ENCODE assay signal across 17 mouse cellular contexts in the genomic region with DNA sequence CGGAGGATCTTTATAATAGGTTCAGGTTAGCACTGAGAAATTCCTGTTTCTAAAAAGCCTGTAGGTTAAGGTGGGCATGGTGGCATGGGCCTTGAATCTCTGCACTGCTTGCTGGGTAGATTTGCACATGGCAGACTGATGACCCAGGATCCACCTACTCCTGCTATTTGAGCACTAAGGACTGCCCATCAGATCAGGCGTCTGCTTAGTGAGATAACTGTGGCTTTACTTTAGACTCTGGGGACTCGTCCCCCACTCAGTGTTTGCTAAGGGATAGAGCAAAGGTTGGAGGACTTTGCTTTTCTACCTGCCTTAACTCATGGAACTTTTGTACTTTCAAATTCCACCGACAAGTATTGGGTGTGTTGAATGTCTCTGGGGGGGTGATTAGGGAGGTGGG. TPM values are rescaled to one million over a fixed set of nuclear protein-coding genes. Genes with fewer than 3 reads are reported as not detected.
"Had no signal": no experiment of that assay in that cellular context is flagged by ENCODE, and none has a peak within 500 bp of the region (broad histone marks: within the 10 kb centered on the region; RNA-seq: fewer than 3 reads in every experiment).

No protein-coding gene starts in this region.

- H3K36me3 ChIP-seq: kidney, embryonic 15.5 days; limb, embryonic 12.5 days; neural tube, embryonic 12.5 days had no signal

- H3K27me3 ChIP-seq: kidney, embryonic 15.5 days; limb, embryonic 12.5 days; neural tube, embryonic 12.5 days had no signal

- H3K4me1 ChIP-seq: kidney, embryonic 15.5 days; limb, embryonic 12.5 days; neural tube, embryonic 12.5 days had no signal

- H3K4me2 ChIP-seq: hindbrain, embryonic 14.5 days; kidney, embryonic 15.5 days; limb, embryonic 12.5 days; neural tube, embryonic 12.5 days had no signal

- H3K9me3 ChIP-seq: kidney, embryonic 15.5 days; limb, embryonic 12.5 days; neural tube, embryonic 12.5 days had no signal

- DNase-seq: kidney, adult 11 months; kidney, postnatal 14 days; lung, adult 18-20 months; midbrain, embryonic 14.5 days; retina, postnatal 1 day; right cerebral cortex, postnatal 4 days; spleen, adult 18-20 months had no signal

- H3K4me3 ChIP-seq: kidney, embryonic 15.5 days; limb, embryonic 12.5 days; neural tube, embryonic 12.5 days had no signal

- H3K27ac ChIP-seq: hindbrain, embryonic 14.5 days; kidney, embryonic 15.5 days; limb, embryonic 12.5 days; neural tube, embryonic 12.5 days had no signal

- H3K9ac ChIP-seq: hindbrain, embryonic 14.5 days; kidney, embryonic 15.5 days; limb, embryonic 12.5 days; neural tube, embryonic 12.5 days had no signal

RNA-seq across cellular contexts. Expression of a gene that starts 10.0 kb away (rescaled TPM):
- total RNA-seq: layer of hippocampus, postnatal 25 days; left cerebral cortex, adult 8-10 months; left cerebral cortex, postnatal 36 days; monocyte, adult 5-6 weeks; neutrophil, adult 5-6 weeks had no signal
- polyA plus RNA-seq: hindbrain, embryonic 14.5 days; midbrain, embryonic 14.5 days; neural tube, embryonic 12.5 days had no signal

RNA-seq across cellular contexts. Expression of a gene that starts 13.8 kb away (rescaled TPM):
- total RNA-seq: left cerebral cortex, adult 8-10 months; left cerebral cortex, postnatal 36 days; monocyte, adult 5-6 weeks; neutrophil, adult 5-6 weeks had no signal
- polyA plus RNA-seq: hindbrain, embryonic 14.5 days had no signal

RNA-seq across cellular contexts. Expression of a gene that starts 32.1 kb away (rescaled TPM):
- total RNA-seq: layer of hippocampus, postnatal 25 days; left cerebral cortex, adult 8-10 months; left cerebral cortex, postnatal 36 days; monocyte, adult 5-6 weeks; neutrophil, adult 5-6 weeks had no signal
- polyA plus RNA-seq: hindbrain, embryonic 14.5 days; large intestine, adult 2 months; limb, embryonic 12.5 days; midbrain, embryonic 14.5 days; neural tube, embryonic 12.5 days had no signal
